Mouse (Mus musculus) neutrophil, adult 5-6 weeks (primary cell): Measurements from ENCODE around the gene Olfr23. TPM values are rescaled to one million over a fixed set of nuclear protein-coding genes. Genes with fewer than 3 reads are reported as not detected.
"Not testable (repeated sequence)": the region's sequence is repeated elsewhere in the genome, so short reads cannot be mapped to it uniquely, and the experiment has no call there.

Source experiments
- ATAC-seq: fragments of 151-379, 151-347 bp; 2 replicates; pipeline ENCODE4 v1.8.0; 2017; ENCODE audit warnings: mild to moderate bottlenecking, moderate TSS enrichment; ENCODE audit not compliant: insufficient number of reproducible peaks, poor library complexity, low FRiP score, severe bottlenecking; ENCODE audit errors: extremely low read depth
- total RNA-seq: library from RNA; stranded (forward); fragments of 200-1000 nt; gene quantifications from 2 replicates; pipeline ENCODE4 v1.2.3, GENCODE M21; 2017

The Olfr23 gene
- not detected in 2 replicates for total RNA-seq

GRCm38 (mm10) chr11:73936377-73936776 lies at the start of gene Olfr23:
TSS of gene Olfr23 (plus strand) at chr11:73936677.
- ATAC-seq, result no peak

- ATAC-seq, result no peak
Observed at GRCm38 (mm10) chr11:73890671-73891070, 45.8 kb upstream of the Olfr23 start, which contains the start of gene Olfr394. TSS of gene Olfr394 (minus strand) at chr11:73890771.

- ATAC-seq, result not testable (repeated sequence)
Observed at GRCm38 (mm10) chr11:73909199-73909598, 27.3 kb upstream of the Olfr23 start, which contains the start of gene Olfr395. TSS of gene Olfr395 (minus strand) at chr11:73909299.

GRCm38 (mm10) chr11:73960517-73960916 lies 24.0 kb downstream of the Olfr23 start, which contains the start of gene Olfr397:
TSS of gene Olfr397 (plus strand) at chr11:73960817.
- no peak for ATAC-seq

- ATAC-seq, result no peak
Observed at GRCm38 (mm10) chr11:73990307-73990706, 53.8 kb downstream of the Olfr23 start, which contains the start of gene Olfr398. TSS of gene Olfr398 (minus strand) at chr11:73990407.

Other genes with a start within 250 kb of the Olfr23 start
- gene Zfp735, start 247.9 kb upstream of the Olfr23 start, total RNA-seq, result not detected in 2 replicates
- not detected in 2 replicates for gene Olfr389, start 156.0 kb upstream of the Olfr23 start, total RNA-seq
- gene Olfr390, start 153.7 kb upstream of the Olfr23 start, total RNA-seq, result not detected in 2 replicates
- not detected in 2 replicates for gene Olfr391-ps, start 133.6 kb upstream of the Olfr23 start, total RNA-seq
- not detected in 2 replicates for gene Olfr392, start 119.6 kb upstream of the Olfr23 start, total RNA-seq
- not detected in 2 replicates for gene Olfr393, start 85.2 kb upstream of the Olfr23 start, total RNA-seq
- 0.12 TPM in 1 of 2 replicates, not detected in the other for gene Olfr394, start 45.9 kb upstream of the Olfr23 start, total RNA-seq
- gene Olfr395, start 27.4 kb upstream of the Olfr23 start, total RNA-seq, result 0.12 TPM in 1 of 2 replicates, not detected in the other
- not detected in 2 replicates for gene Olfr397, start 24.1 kb downstream of the Olfr23 start, total RNA-seq
- gene Olfr398, start 53.7 kb downstream of the Olfr23 start, total RNA-seq, result not detected in 2 replicates
- not detected in 2 replicates for gene Olfr139, start 119.9 kb downstream of the Olfr23 start, total RNA-seq
- not detected in 2 replicates for gene Olfr399, start 119.9 kb downstream of the Olfr23 start, total RNA-seq
- gene Zfp616, start 133.3 kb downstream of the Olfr23 start, total RNA-seq, result not detected in 2 replicates
- gene Olfr401, start 177.0 kb downstream of the Olfr23 start, total RNA-seq, result not detected in 2 replicates
- gene Olfr402, start 216.9 kb downstream of the Olfr23 start, total RNA-seq, result 0.12 TPM in 1 of 2 replicates, not detected in the other
- gene Olfr403, start 249.6 kb downstream of the Olfr23 start, total RNA-seq, result not detected in 2 replicates